ENCODE assay signal across 8 mouse cellular contexts in genomic region chr12:91640712-91641111, GRCm38 (mm10). TPM values are rescaled to one million over a fixed set of nuclear protein-coding genes. Genes with fewer than 3 reads are reported as not detected.
DNase-seq lines count a peak whose midpoint lies in the region; ATAC-seq lines count a peak whose summit lies in the region.

No protein-coding gene starts in this region.

- no peak overlapping the region; the same call in 1 of the 2 replicates for H3K9ac ChIP-seq in heart, embryonic 13.5 days

- H3K4me2 ChIP-seq in heart, embryonic 13.5 days, result peak overlapping the region; percentile 71

- no peaks in the 10 kb centered on the region for H3K9me3 ChIP-seq in heart, embryonic 13.5 days

- peaks cover 20% of the 10 kb centered on the region for H3K4me1 ChIP-seq in heart, embryonic 13.5 days

- peak; percentile 64 for DNase-seq in gastrocnemius, adult 18-20 months (ENCODE audit: low spot score)
- no peak for DNase-seq in gastrocnemius, postnatal 25 days
- peak; percentile 63 for DNase-seq in ZHBTc4 (ENCODE audit: low read depth, low spot score)
- peak; percentile 81 for DNase-seq in embryo, embryonic 10 days (ENCODE audit: low spot score)
- peak; percentile 65 to 78 for DNase-seq in layer of hippocampus, postnatal 10 days (ENCODE audit: low spot score in 2 of 2)
- DNase-seq in splenic B cell, adult 2 months (ENCODE audit: low read depth, low spot score), result peak; percentile 61

- no peaks in the 10 kb centered on the region for H3K36me3 ChIP-seq in heart, embryonic 13.5 days
- H3K36me3 ChIP-seq in splenic B cell, adult 2 months (ENCODE audit: control insufficient read depth, insufficient read depth, low read length, poor library complexity, severe bottlenecking), result no peaks in the 10 kb centered on the region

- H3K4me3 ChIP-seq in heart, embryonic 13.5 days, result no peak overlapping the region

- no peak overlapping the region for H3K27ac ChIP-seq in heart, embryonic 13.5 days (replicated peaks)

- no peak for ATAC-seq in heart, embryonic 13.5 days (ENCODE audit: extremely low read depth, insufficient number of reproducible peaks, low FRiP score, low TSS enrichment)
- ATAC-seq in megakaryocyte, adult 5-6 weeks (ENCODE audit: poor library complexity, severe bottlenecking), result peak; percentile 45; the same call in 1 of the 2 replicates

- H3K27me3 ChIP-seq in heart, embryonic 13.5 days (replicated peaks), result no peaks in the 10 kb centered on the region; the same call in 1 of the 2 replicates
- H3K27me3 ChIP-seq in splenic B cell, adult 2 months (ENCODE audit: control insufficient read depth, insufficient read depth, low read length, poor library complexity, severe bottlenecking), result no peaks in the 10 kb centered on the region

- WGBS in heart, embryonic 13.5 days, result 31% methylated on average over 7 of the region's 7 CpGs

RNA-seq across cellular contexts. Expression of gene Gtf2a1, which starts 50.4 kb away (rescaled TPM):
- 10 to 100 TPM; 23.2 to 26.4 TPM for total RNA-seq in gastrocnemius, adult 18-20 months (2021)
- 10 to 100 TPM; 19.4 to 22.7 TPM for total RNA-seq in gastrocnemius, postnatal 25 days (2021)
- polyA plus RNA-seq in heart, embryonic 13.5 days (2015; fragmentation: Nextera tagmentation; extraction: Ambion mirVana), result 27.3 and 28.1 TPM in 2 replicates
- total RNA-seq in layer of hippocampus, postnatal 10 days (2021), result 10 to 100 TPM; 42.1 to 50.1 TPM
- total RNA-seq in megakaryocyte, adult 5-6 weeks (2015), result 30.8 and 32.9 TPM in 2 replicates
- total RNA-seq in megakaryocyte, adult 5-6 weeks (2017), result 33.6 and 37.7 TPM in 2 replicates
